Mouse (Mus musculus) inflammation-experienced regulatory T-cells (primary cell): ENCODE data around the gene Nrl. TPM values are rescaled to one million over a fixed set of nuclear protein-coding genes. Genes with fewer than 3 reads are reported as not detected.

ENCODE experiments used
- polyA plus RNA-seq, 2 experiments: library from polyadenylated mRNA; unstranded; fragments of 100-300 nt; shearing (Covaris generic); gene quantifications; one replicate each; pipeline ENCODE4 v1.2.1; 2017

The Nrl gene
- polyA plus RNA-seq: 1 to 10 TPM in 1 of 2 experiments, under 1 TPM in 1; 0.36 to 1.6 TPM

GRCm38 (mm10) chr14:55524785-55525184 is at the start of gene Nrl:
TSS of gene Nrl (minus strand) at chr14:55524981.

GRCm38 (mm10) chr14:55560202-55561073 is 35.7 kb upstream of the Nrl start, which contains the start of gene A730061H03Rik:
TSS of gene A730061H03Rik (minus strand) at chr14:55560406.

GRCm38 (mm10) chr14:55559799-55560201 is 35.0 kb upstream of the Nrl start, which contains the start of gene Dcaf11:
TSS of gene Dcaf11 (plus strand) at chr14:55560006.

GRCm38 (mm10) chr14:55540067-55540786 is 15.4 kb upstream of the Nrl start, which contains the start of gene Pck2:
TSS of gene Pck2 (plus strand) at chr14:55540266.

GRCm38 (mm10) chr14:55510125-55510731 is 14.6 kb downstream of the Nrl start, which contains the start of gene Cpne6:
TSS of gene Cpne6 (plus strand) at chr14:55510445.

GRCm38 (mm10) chr14:55490361-55491201 is 34.2 kb downstream of the Nrl start, which contains the start of gene Carmil3:
TSS of gene Carmil3 (plus strand) at chr14:55490651.

GRCm38 (mm10) chr14:55478651-55479599 is 45.9 kb downstream of the Nrl start, which contains the start of gene Dhrs4:
TSS of gene Dhrs4 (plus strand) at chr14:55478758.

Other genes with a start within 250 kb of the Nrl start
- gene Dhrs4, start 46.2 kb downstream of the Nrl start, polyA plus RNA-seq: 10 to 100 TPM; 35.9 to 39.8 TPM
- gene Carmil3, start 34.3 kb downstream of the Nrl start, polyA plus RNA-seq: 1 to 10 TPM in 1 of 2 experiments, under 1 TPM in 1; 0.57 to 3.5 TPM
- 1 to 10 TPM in 1 of 2 experiments, under 1 TPM in 1; 0.18 to 1.1 TPM for gene Cpne6, start 14.5 kb downstream of the Nrl start, polyA plus RNA-seq
- gene Pck2, start 15.3 kb upstream of the Nrl start, polyA plus RNA-seq: 10 to 100 TPM; 21.5 to 51.6 TPM
- gene Dcaf11, start 35.0 kb upstream of the Nrl start, polyA plus RNA-seq: 100 to 1,000 TPM; 141 to 145 TPM
- 1 to 10 TPM; 4.4 to 6.9 TPM for gene A730061H03Rik, start 35.4 kb upstream of the Nrl start, polyA plus RNA-seq
- gene Fitm1, start 50.6 kb upstream of the Nrl start, polyA plus RNA-seq: not detected
- 1,000 to 10,000 TPM; 1,004 to 1,125 TPM for gene Psme1, start 53.1 kb upstream of the Nrl start, polyA plus RNA-seq
- 10 to 100 TPM; 32.7 to 34.1 TPM for gene Emc9, start 60.3 kb upstream of the Nrl start, polyA plus RNA-seq
- 100 to 1,000 TPM; 686 to 830 TPM for gene Psme2, start 66.1 kb upstream of the Nrl start, polyA plus RNA-seq
- 10 to 100 TPM; 61.0 to 75.2 TPM for gene Rnf31, start 66.7 kb upstream of the Nrl start, polyA plus RNA-seq
- 100 to 1,000 TPM; 149 to 175 TPM for gene Irf9, start 78.6 kb upstream of the Nrl start, polyA plus RNA-seq
- gene Rec8, start 93.1 kb upstream of the Nrl start, polyA plus RNA-seq: 10 to 100 TPM in 1 of 2 experiments, 1 to 10 TPM in 1; 2.7 to 16.9 TPM
- 10 to 100 TPM; 50.2 to 65.2 TPM for gene Ipo4, start 111.0 kb upstream of the Nrl start, polyA plus RNA-seq
- 1 to 10 TPM; 1.4 to 3.0 TPM for gene Gm49378, start 112.9 kb upstream of the Nrl start, polyA plus RNA-seq
- gene Tm9sf1, start 118.8 kb upstream of the Nrl start, polyA plus RNA-seq: 10 to 100 TPM; 73.1 to 82.7 TPM
- gene Tssk4, start 125.2 kb upstream of the Nrl start, polyA plus RNA-seq: 1 to 10 TPM; 1.4 to 2.1 TPM
- 100 to 1,000 TPM in 1 of 2 experiments, 10 to 100 TPM in 1; 97.3 to 101 TPM for gene Mdp1, start 135.5 kb upstream of the Nrl start, polyA plus RNA-seq
- 10 to 100 TPM; 41.6 to 61.3 TPM for gene Gmpr2, start 147.0 kb upstream of the Nrl start, polyA plus RNA-seq
- 100 to 1,000 TPM; 358 to 380 TPM for gene Nedd8, start 147.1 kb upstream of the Nrl start, polyA plus RNA-seq
- gene Tinf2, start 156.8 kb upstream of the Nrl start, polyA plus RNA-seq: 10 to 100 TPM; 57.8 to 66.2 TPM
- under 1 TPM; 0.14 to 0.76 TPM for gene Tgm1, start 188.9 kb upstream of the Nrl start, polyA plus RNA-seq
- gene Rabggta, start 197.3 kb upstream of the Nrl start, polyA plus RNA-seq: 10 to 100 TPM; 54.5 to 89.6 TPM
- 10 to 100 TPM; 21.9 to 45.9 TPM for gene Dhrs1, start 220.7 kb upstream of the Nrl start, polyA plus RNA-seq
- gene Nop9, start 220.7 kb upstream of the Nrl start, polyA plus RNA-seq: 10 to 100 TPM; 45.0 to 53.1 TPM
- not detected for gene Cideb, start 233.5 kb upstream of the Nrl start, polyA plus RNA-seq
- gene Ltb4r2, start 236.4 kb upstream of the Nrl start, polyA plus RNA-seq: 1 to 10 TPM in 1 of 2 experiments, under 1 TPM in 1; 0.35 to 1.1 TPM
- 10 to 100 TPM in 1 of 2 experiments, 1 to 10 TPM in 1; 1.2 to 10.9 TPM for gene Ltb4r1, start 241.0 kb upstream of the Nrl start, polyA plus RNA-seq